Mouse (Mus musculus) heart, adult 11 months (tissue): ENCODE data around the gene Klk1b16.
A peak's percentile ranks its signal among the peaks of the same experiment; 100 is the strongest.

ENCODE experiments used
- DNase-seq: peaks from one replicate; pipeline ENCODE4 v3.0.0; 2022

The Klk1b16 gene

DNA sequence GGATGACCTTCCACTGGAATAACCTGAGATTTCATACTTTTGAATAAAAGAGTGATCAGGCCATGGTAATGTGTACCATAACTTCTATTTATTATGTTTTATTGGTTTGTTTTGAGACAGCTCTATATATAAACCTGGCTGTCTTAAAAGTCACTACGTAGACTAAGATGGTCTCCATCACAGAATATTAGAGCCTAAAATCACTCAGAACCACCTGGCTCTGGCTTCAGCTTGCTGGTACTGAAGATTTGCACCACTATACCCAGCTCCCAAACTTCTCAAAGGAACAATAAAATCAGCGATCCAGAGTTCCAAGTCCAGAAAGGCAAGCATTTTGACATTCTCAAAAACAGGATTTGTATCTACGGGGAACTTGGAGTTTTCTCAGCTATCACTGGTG lies at the start of gene Klk1b16:
Gene Klk1b16 (plus strand): TSS at position 301 of the 400 bp plus-strand sequence.
- peak; percentile 22 for DNase-seq

DNA sequence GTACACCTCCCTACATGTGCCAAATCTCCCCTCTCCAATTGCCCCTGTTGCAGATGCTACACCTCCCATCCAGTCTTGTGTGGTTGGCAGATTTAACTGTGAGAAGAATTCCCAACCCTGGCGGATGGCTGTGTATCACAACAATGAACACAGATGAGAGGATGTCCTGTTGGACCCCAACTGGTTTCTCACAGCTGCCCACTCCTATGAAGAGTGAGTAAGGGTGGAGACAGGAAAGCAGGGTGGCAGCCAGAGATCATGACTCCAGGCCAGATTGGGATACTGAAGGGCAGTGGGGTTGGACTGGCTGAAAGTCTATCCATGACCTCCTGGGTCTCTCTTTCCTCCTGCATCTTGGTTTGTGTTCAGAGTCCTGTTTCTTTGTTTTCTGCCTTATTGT lies 40.5 kb upstream of the Klk1b16 start:
- peak; percentile 63 for DNase-seq

DNA sequence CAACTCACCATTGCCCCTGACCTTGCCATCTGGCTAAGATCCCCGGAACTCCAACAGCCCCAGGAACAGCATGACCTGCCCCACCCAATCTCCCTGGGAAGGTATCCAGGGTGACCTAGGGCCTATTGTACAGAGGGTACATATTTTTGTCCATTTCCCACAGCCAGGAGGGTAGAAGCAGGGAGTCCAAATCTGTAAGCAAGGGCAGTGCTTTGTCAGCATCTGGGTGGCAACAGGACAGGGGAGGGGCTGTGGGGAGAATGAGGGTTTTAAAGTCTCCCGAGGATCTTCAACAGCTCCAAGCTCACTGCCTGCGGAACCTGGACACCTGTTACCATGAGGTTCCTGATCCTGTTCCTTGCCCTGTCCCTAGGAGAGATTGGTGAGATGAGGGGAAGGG lies 34.5 kb upstream of the Klk1b16 start, which contains the start of gene Klk1b21:
Gene Klk1b21 (plus strand): TSS at position 301 of the 400 bp plus-strand sequence.
- peak; percentile 81 for DNase-seq

DNA sequence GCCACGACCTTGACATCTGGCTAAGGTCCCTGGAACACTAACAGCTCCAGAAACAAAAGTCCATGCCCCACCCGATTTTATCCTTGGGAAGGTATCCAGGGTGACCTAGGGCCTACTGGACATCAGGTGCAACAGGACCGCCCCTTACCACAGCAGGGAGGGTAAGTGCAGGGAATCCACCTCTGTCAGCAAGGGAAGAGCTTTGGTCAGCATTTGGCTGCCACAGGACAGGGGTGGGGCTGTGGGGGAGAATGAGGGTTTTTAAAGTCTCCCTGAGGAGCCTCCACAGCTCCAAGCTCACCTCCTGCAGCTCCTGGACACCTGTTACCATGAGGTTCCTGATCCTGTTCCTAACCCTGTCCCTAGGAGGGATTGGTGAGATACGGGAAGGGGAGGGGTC lies 24.2 kb upstream of the Klk1b16 start, which contains the start of gene Klk1b22:
Gene Klk1b22 (plus strand): TSS at position 301 of the 400 bp plus-strand sequence.
- DNase-seq = no peak

DNA sequence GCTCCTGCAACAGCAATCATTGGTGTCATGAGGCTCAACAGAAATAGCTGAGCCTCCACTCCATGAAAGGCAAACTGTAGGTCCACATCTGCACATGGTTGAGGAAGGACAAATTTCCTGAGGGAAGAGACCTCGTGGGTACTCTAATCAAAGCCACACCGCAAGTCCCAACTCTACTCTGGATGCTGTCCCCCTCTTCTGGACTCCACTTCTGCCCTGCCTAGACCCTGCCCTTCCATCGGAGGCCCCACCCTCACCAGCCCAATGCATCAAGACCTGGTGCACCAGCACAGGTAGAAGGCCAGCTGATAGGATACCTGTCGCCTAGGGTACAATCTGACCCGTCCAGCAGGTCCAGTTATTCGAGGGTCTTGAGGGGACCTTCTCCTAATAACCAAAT lies 13.1 kb upstream of the Klk1b16 start:
- DNase-seq = peak; percentile 78

DNA sequence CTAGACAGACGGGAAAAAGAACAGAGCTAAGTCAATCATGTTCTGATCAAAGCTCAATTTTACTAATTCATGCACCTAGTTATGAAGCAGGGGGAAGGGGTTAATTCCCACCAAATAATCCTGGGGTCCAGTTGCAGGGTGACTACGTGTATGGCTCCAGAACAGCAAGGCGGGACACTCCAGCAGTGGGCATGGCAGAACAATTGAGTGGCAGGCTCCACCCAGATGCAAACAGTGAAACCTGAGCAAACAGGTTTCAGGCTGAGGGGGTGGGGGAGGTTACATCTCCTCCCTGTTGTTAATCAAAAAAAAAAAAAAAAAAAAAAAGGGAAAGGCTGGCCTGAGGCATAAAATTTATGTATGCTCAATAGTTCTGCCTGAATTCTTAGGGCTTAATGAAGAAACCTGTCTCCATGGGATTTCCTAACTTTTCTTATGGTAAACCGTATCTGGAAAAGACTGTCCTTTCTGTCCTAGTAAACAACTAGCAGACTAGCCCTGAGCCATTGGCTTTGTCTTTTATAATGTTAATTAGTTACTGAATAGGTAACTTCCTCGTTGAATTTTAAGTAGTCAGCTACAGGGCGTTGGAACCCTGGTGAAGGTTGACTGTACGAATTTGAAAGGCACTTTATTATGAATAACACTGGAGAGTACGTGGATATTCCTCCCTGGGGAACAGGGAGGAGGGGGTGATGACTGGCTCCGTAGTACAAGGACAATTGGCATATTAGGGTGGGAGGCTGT lies 42.9 kb downstream of the Klk1b16 start:
- DNase-seq = peak; percentile 39

DNA sequence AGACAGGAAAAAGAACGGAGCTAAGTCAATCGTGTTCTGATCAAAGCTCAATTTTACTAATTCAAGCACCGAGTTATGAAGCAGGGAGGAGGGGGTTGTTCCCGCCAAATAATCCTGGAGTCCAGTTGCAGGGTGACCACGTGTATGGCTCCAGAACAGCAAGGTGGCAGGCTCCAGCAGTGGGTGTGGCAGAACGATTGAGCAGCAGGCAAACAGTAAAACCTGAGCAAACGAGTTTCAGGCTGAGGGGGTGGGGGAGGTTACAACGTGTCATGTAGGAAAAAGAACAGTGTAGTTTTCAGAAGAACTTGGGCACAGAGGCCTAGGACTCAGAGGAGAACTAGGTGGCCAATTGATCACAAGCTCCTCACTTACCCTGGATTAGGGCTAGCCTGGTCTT lies 49.9 kb downstream of the Klk1b16 start:
- DNase-seq = peak; percentile 63

DNA sequence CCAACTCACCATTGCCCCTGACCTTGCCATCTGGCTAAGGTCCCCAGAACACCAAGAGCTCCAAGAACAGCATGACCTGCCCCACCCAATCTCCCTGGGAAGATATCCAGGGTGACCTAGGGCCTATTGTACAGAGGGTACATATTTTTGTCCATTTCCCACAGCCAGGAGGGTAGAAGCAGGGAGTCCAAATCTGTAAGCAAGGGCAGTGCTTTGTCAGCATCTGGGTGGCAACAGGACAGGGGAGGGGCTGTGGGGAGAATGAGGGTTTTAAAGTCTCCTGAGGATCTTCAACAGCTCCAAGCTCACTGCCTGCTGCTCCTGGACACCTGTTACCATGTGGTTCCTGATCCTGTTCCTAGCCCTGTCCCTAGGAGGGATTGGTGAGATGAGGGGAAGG lies 51.4 kb downstream of the Klk1b16 start, which contains the start of gene Klk1b24:
Gene Klk1b24 (plus strand): TSS at position 301 of the 400 bp plus-strand sequence.
- DNase-seq = peak; percentile 83
